Mouse (Mus musculus) skeletal muscle tissue, adult 2 months (tissue): ENCODE results near the gene Hsd11b1.
"Not testable (repeated sequence)": the region's sequence is repeated elsewhere in the genome, so short reads cannot be mapped to it uniquely, and the experiment has no call there.

Experiments used
- DNase-seq: peaks from one replicate; pipeline ENCODE4 v3.0.0-alpha.2; 2012; ENCODE audit warnings: low read depth, low spot score

Hsd11b1 gene

GRCm38 (mm10) chr1:193263955-193264598 is at the start of gene Hsd11b1:
Hsd11b1 (minus strand) TSS chr1:193264075.
- no peak for DNase-seq

GRCm38 (mm10) chr1:193311596-193311995 is 47.7 kb upstream of the Hsd11b1 start:
- no peak for DNase-seq

GRCm38 (mm10) chr1:193310519-193311085 is 46.7 kb upstream of the Hsd11b1 start:
- DNase-seq, result no peak

GRCm38 (mm10) chr1:193309785-193310518 is 46.1 kb upstream of the Hsd11b1 start:
- no peak for DNase-seq

- DNase-seq, result no peak
Observed at GRCm38 (mm10) chr1:193306832-193307231, 43.0 kb upstream of the Hsd11b1 start.

- DNase-seq, result no peak
Observed at GRCm38 (mm10) chr1:193305386-193305785, 41.5 kb upstream of the Hsd11b1 start.

GRCm38 (mm10) chr1:193303096-193303495 is 39.2 kb upstream of the Hsd11b1 start:
- DNase-seq, result no peak

- DNase-seq, result no peak
Observed at GRCm38 (mm10) chr1:193302093-193302405, 38.2 kb upstream of the Hsd11b1 start.

GRCm38 (mm10) chr1:193301216-193302092 is 37.6 kb upstream of the Hsd11b1 start:
- DNase-seq, result no peak

- no peak for DNase-seq
Observed at GRCm38 (mm10) chr1:193299995-193300394, 36.1 kb upstream of the Hsd11b1 start.

- DNase-seq, result no peak
Observed at GRCm38 (mm10) chr1:193298141-193298765, 34.4 kb upstream of the Hsd11b1 start.

- DNase-seq, result no peak
Observed at GRCm38 (mm10) chr1:193295920-193296319, 32.0 kb upstream of the Hsd11b1 start.

- DNase-seq, result no peak
Observed at GRCm38 (mm10) chr1:193293926-193294325, 30.1 kb upstream of the Hsd11b1 start.

- no peak for DNase-seq
Observed at GRCm38 (mm10) chr1:193293039-193293438, 29.2 kb upstream of the Hsd11b1 start.

- DNase-seq, result no peak
Observed at GRCm38 (mm10) chr1:193290686-193291085, 26.8 kb upstream of the Hsd11b1 start.

GRCm38 (mm10) chr1:193289914-193290313 is 26.0 kb upstream of the Hsd11b1 start:
- no peak for DNase-seq

GRCm38 (mm10) chr1:193289076-193289475 is 25.2 kb upstream of the Hsd11b1 start:
- no peak for DNase-seq

- DNase-seq, result no peak
Observed at GRCm38 (mm10) chr1:193287578-193287977, 23.7 kb upstream of the Hsd11b1 start.

GRCm38 (mm10) chr1:193285766-193286325 is 22.0 kb upstream of the Hsd11b1 start:
- DNase-seq, result not testable (repeated sequence)

GRCm38 (mm10) chr1:193284228-193284779 is 20.4 kb upstream of the Hsd11b1 start:
- DNase-seq, result no peak

- no peak for DNase-seq
Observed at GRCm38 (mm10) chr1:193281344-193281743, 17.5 kb upstream of the Hsd11b1 start.
